ENCODE assay signal across 8 mouse cellular contexts in genomic region chr10:80826151-80827062, GRCm38 (mm10). TPM values are rescaled to one million over a fixed set of nuclear protein-coding genes. Genes with fewer than 3 reads are reported as not detected.
DNase-seq lines count a peak whose midpoint lies in the region; ATAC-seq and TF ChIP-seq lines count a peak whose summit lies in the region.

TSS of gene Oaz1 (plus strand) at chr10:80826656.

- WGBS in forebrain, embryonic 16.5 days, result under 1% methylated on average over 79 of the region's 82 CpGs
- WGBS in lung, embryonic 14.5 days, result under 1% methylated on average over 77 of the region's 82 CpGs
- under 1% methylated on average over 81 of the region's 82 CpGs for WGBS in olfactory bulb, adult 2 months
- under 1% methylated on average over 82 of the region's 82 CpGs for WGBS in thymus, adult 2 months

- TF ChIP-seq CTCF in G1E (IDR thresholded peaks at IDR 0.05; ENCODE audit: low read depth, low read length), result no peak
- peak; percentile 45 for TF ChIP-seq CTCF in layer of hippocampus, adult 2 months (conservative IDR thresholded peaks at IDR 0.05)
- no peak for TF ChIP-seq CTCF in lung, embryonic 14.5 days (IDR thresholded peaks at IDR 0.05; ENCODE audit: low read depth)
- no peak for TF ChIP-seq CTCF in olfactory bulb, adult 2 months (IDR thresholded peaks at IDR 0.05; ENCODE audit: insufficient read depth, low read depth, low read length)
- TF ChIP-seq CTCF in thymus, adult 2 months (IDR thresholded peaks at IDR 0.05; ENCODE audit: borderline replicate concordance, control insufficient read depth, extremely low read depth, insufficient read depth, low read length, poor library complexity), result 0 out of 2 replicates have a peak, but pooled peaks have one; percentile 44

- DNase-seq in G1E (ENCODE audit: low spot score), result peak; percentile 96
- DNase-seq in cerebellum, adult 18-20 months, result peak; percentile 99 to 100
- DNase-seq in heart, postnatal 36 days, result peak; percentile 98
- peak; percentile 99 to 100 for DNase-seq in layer of hippocampus, adult 2 months (ENCODE audit: low spot score in 2 of 2)
- DNase-seq in lung, embryonic 14.5 days, result peak; percentile 100
- peak; percentile 98 for DNase-seq in thymus, adult 2 months

- H3K9me3 ChIP-seq in G1E (replicated peaks), result no peaks in the 10 kb centered on the region
- H3K9me3 ChIP-seq in forebrain, embryonic 16.5 days (ENCODE audit: control insufficient read depth, low read length), result no peaks in the 10 kb centered on the region
- H3K9me3 ChIP-seq in lung, embryonic 14.5 days (ENCODE audit: low read depth, low read length), result no peaks in the 10 kb centered on the region

- ATAC-seq in G1E (ENCODE audit: extremely low read depth, insufficient number of reproducible peaks, low FRiP score, poor library complexity, severe bottlenecking), result peak; percentile 97
- peak; percentile 98 for ATAC-seq in forebrain, embryonic 16.5 days
- peak; percentile 97 for ATAC-seq in lung, embryonic 14.5 days (ENCODE audit: insufficient read depth)

- H3K27me3 ChIP-seq in G1E (ENCODE audit: insufficient read depth, low read length), result no peaks in the 10 kb centered on the region
- H3K27me3 ChIP-seq in forebrain, embryonic 16.5 days (replicated peaks; ENCODE audit: control insufficient read depth, insufficient read depth, low read length), result no peaks in the 10 kb centered on the region
- H3K27me3 ChIP-seq in lung, embryonic 14.5 days (ENCODE audit: insufficient read depth, low read length), result no peaks in the 10 kb centered on the region
- no peaks in the 10 kb centered on the region for H3K27me3 ChIP-seq in thymus, adult 2 months (ENCODE audit: control insufficient read depth, insufficient read depth, low read length)

- peak within 1 kb of the TSS; percentile 77 for H3K4me3 ChIP-seq in G1E (ENCODE audit: low read depth, low read length)
- peak within 1 kb of the TSS; percentile 84 for H3K4me3 ChIP-seq in forebrain, embryonic 16.5 days (replicated peaks; ENCODE audit: low read length)
- H3K4me3 ChIP-seq in layer of hippocampus, adult 2 months, result peak within 1 kb of the TSS; percentile 96
- peak within 1 kb of the TSS; percentile 65 for H3K4me3 ChIP-seq in lung, embryonic 14.5 days (ENCODE audit: low read depth, low read length)
- H3K4me3 ChIP-seq in olfactory bulb, adult 2 months (ENCODE audit: insufficient read depth, low read depth, low read length), result peak within 1 kb of the TSS; percentile 77
- peak within 1 kb of the TSS; percentile 78 for H3K4me3 ChIP-seq in thymus, adult 2 months (ENCODE audit: control insufficient read depth, insufficient read depth, low read length)

- peaks cover 37% of the 10 kb centered on the region for H3K36me3 ChIP-seq in G1E (replicated peaks)
- H3K36me3 ChIP-seq in forebrain, embryonic 16.5 days (ENCODE audit: control insufficient read depth, insufficient read depth), result peaks cover 10% of the 10 kb centered on the region
- H3K36me3 ChIP-seq in lung, embryonic 14.5 days (ENCODE audit: insufficient read depth), result peaks cover 24% of the 10 kb centered on the region
- H3K36me3 ChIP-seq in thymus, adult 2 months (ENCODE audit: control insufficient read depth, insufficient read depth, low read length), result peaks cover 10% of the 10 kb centered on the region

- peak within 1 kb of the TSS; percentile 96 for H3K4me2 ChIP-seq in forebrain, embryonic 16.5 days (ENCODE audit: low read length)
- peak within 1 kb of the TSS; percentile 97 for H3K4me2 ChIP-seq in lung, embryonic 14.5 days

- peaks cover 61% of the 10 kb centered on the region for H3K4me1 ChIP-seq in G1E (ENCODE audit: insufficient read depth, low read depth, low read length)
- peaks cover 25% of the 10 kb centered on the region for H3K4me1 ChIP-seq in forebrain, embryonic 16.5 days (replicated peaks; ENCODE audit: control insufficient read depth, insufficient read depth, low read length)
- H3K4me1 ChIP-seq in lung, embryonic 14.5 days (ENCODE audit: insufficient read depth), result no peaks in the 10 kb centered on the region
- H3K4me1 ChIP-seq in olfactory bulb, adult 2 months (ENCODE audit: control insufficient read depth, insufficient read depth, low read length), result peaks cover 10% of the 10 kb centered on the region
- peaks cover 21% of the 10 kb centered on the region for H3K4me1 ChIP-seq in thymus, adult 2 months (replicated peaks; ENCODE audit: control insufficient read depth, insufficient read depth, low read length)

- H3K27ac ChIP-seq in forebrain, embryonic 16.5 days (ENCODE audit: low read length), result peak within 1 kb of the TSS; percentile 92
- H3K27ac ChIP-seq in layer of hippocampus, adult 2 months, result peak within 1 kb of the TSS; percentile 98
- H3K27ac ChIP-seq in lung, embryonic 14.5 days (ENCODE audit: low read depth), result peak within 1 kb of the TSS; percentile 89
- peak within 1 kb of the TSS; percentile 89 for H3K27ac ChIP-seq in olfactory bulb, adult 2 months (ENCODE audit: insufficient read depth, low read depth, low read length)
- H3K27ac ChIP-seq in thymus, adult 2 months (ENCODE audit: control insufficient read depth, insufficient read depth, low read length), result peak within 1 kb of the TSS; percentile 70

- intact Hi-C loops in heart, postnatal 36 days (cut with DNase I), result loop anchor here (2.0 to 5.0 kb wide), 2 partner anchors 26 to 171 kb away; no protein-coding TSS in a partner anchor

- peak; percentile 87 for TF ChIP-seq POLR2A in olfactory bulb, adult 2 months (IDR thresholded peaks at IDR 0.05; ENCODE audit: insufficient read depth, low read depth, low read length)
- peak; percentile 78; the same call in 1 of the 2 replicates for TF ChIP-seq POLR2A in thymus, adult 2 months (IDR thresholded peaks at IDR 0.05; ENCODE audit: control insufficient read depth, extremely low read depth, insufficient read depth, low read length, poor library complexity)

- peak within 1 kb of the TSS; percentile 90 for H3K9ac ChIP-seq in forebrain, embryonic 16.5 days (replicated peaks; ENCODE audit: low read depth, low read length)
- peak within 1 kb of the TSS; percentile 85 for H3K9ac ChIP-seq in lung, embryonic 14.5 days

RNA-seq across cellular contexts. Expression of gene Oaz1, which starts in this region (rescaled TPM):
- 310 and 444 TPM in 2 replicates for total RNA-seq in G1E (2014; fragmentation: Nextera tagmentation)
- total RNA-seq in G1E (2017), result 228 and 347 TPM in 2 replicates
- polyA plus RNA-seq in G1E (2012), result 1,655 and 2,091 TPM in 2 replicates
- polyA plus RNA-seq in forebrain, embryonic 16.5 days (2015; fragmentation: Nextera tagmentation; extraction: Ambion mirVana), result 1,342 and 1,351 TPM in 2 replicates
- 100 to 1,000 TPM; 850 to 884 TPM for total RNA-seq in heart, postnatal 36 days (2021)
- 100 to 1,000 TPM; 478 to 493 TPM for total RNA-seq in layer of hippocampus, adult 2 months (2021)
- 1,866 and 1,984 TPM in 2 replicates for polyA plus RNA-seq in lung, embryonic 14.5 days (2014; fragmentation: Nextera tagmentation; extraction: Ambion mirVana)
- polyA plus RNA-seq in olfactory bulb, adult 2 months (2012; ENCODE audit: insufficient read depth, insufficient read length, low replicate concordance, missing spikeins), result 801 TPM in 1 of 2 replicates, not detected in the other
- polyA plus RNA-seq in thymus, adult 2 months (2012; rRNA removed), result 1,706 and 1,988 TPM in 2 replicates

Comparison
In these comparisons a context has a peak if more than half of its experiments do, and no peak if none do; other contexts are left out.
1. Peak in every context shown above with its lines: DNase-seq, ATAC-seq, H3K4me3 ChIP-seq and H3K27ac ChIP-seq.
2. CTCF ChIP-seq: peak in layer of hippocampus, adult 2 months (single experiment) and thymus, adult 2 months (single experiment); none in G1E (single experiment), lung, embryonic 14.5 days (single experiment) and olfactory bulb, adult 2 months (single experiment).